Mouse (Mus musculus) urinary bladder, postnatal 4 days (tissue): Measurements from ENCODE around the gene Gm45618.
A peak's percentile ranks its signal among the peaks of the same experiment; 100 is the strongest.

Source experiments
- DNase-seq, 2 experiments: peaks; one replicate each; pipeline ENCODE4 v3.0.0; 2021 to 2022; ENCODE audit warnings: low spot score in 2 of 2

The Gm45618 gene

DNA sequence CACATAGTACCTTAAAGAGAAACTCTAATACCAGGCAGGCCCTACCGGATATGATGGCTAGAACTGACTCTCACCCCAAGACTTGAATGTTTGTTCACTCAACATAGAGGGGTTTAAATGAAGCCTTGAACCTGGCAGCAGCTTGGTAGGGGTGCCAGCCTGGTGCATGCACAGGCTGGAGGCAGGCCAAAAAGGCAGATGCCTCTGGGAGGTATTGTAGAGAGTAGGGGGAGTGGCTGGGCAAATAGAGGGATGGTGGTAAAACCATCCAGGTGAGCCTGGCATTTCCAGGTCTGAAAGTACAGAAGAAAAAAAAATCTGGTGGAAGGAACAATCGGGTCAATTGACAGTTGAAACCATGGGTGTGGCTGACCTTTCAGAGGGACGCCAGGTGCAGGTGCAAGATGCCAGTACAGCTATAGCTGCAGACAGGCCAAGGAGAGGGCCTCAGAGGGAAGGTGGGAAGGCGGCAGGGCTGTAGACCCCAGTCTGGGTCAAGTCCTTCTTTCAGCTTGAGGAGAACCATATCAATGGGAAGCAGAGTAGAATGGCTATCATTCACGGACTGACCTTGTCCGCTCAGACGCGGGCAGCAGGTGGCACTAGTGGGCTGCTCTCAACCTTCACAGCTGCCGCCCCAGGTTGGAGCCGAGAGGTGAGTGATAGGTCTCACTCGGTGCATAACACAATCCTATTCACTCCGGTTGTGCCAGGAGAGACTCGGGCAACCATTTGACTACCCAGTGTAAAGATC is 49.9 kb downstream of the Gm45618 start:
- peak; percentile 38 to 71 for DNase-seq
